Mouse (Mus musculus) kidney, adult 8-10 months (tissue): ENCODE data around the gene Tm6sf2.

ENCODE experiments used
- DNase-seq, 2 experiments: peaks; one replicate each; pipeline ENCODE4 v3.0.0; 2022

Gene Tm6sf2

GRCm38 (mm10) chr8:70089296-70089960 is 16.7 kb downstream of the Tm6sf2 start:
- DNase-seq = no peak

GRCm38 (mm10) chr8:70092786-70093185 is 20.1 kb downstream of the Tm6sf2 start:
- DNase-seq = no peak

DNA sequence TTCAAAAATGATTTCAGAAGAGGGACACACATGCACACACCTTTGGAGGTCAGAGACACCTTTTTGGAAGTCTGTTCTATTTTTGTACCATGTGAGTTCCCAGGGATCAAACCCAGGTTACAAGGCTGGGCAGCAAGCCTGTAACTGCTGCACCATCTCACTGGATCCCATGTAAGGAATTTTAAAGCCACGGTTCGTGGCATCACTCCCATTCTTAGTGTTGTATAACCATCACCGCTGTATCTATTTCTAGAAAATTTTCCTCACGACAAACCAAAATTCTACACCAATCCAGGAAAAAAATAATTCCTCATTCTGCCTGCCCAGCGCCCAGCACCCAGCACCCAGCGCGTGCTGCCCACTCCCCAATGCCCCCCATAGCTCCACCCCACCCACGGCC is 26.6 kb downstream of the Tm6sf2 start:
- DNase-seq = no peak

- DNase-seq = no peak
Observed at GRCm38 (mm10) chr8:70100241-70100640, 27.5 kb downstream of the Tm6sf2 start.

- peak; percentile 22 to 25 for DNase-seq
Observed at GRCm38 (mm10) chr8:70104506-70104905, 31.8 kb downstream of the Tm6sf2 start.

DNA sequence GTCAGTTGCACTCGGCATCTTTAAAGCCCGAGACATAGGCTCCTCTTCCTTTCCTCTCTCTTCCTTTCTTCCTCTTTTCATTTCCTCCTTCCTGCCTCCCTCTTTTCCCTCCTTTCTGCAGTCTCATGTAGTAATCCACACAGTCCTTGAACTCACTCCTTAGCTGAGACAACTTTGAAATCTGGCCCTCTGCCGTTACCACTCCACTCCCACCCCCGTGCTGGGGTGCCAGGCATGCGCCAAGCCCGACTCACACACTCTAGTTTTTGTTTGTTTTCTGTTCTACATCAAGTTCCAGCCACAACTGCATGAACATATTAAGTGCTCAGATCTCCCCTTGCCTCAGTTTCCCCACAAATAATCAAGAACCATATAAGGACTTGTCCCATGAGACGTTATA is 32.2 kb downstream of the Tm6sf2 start:
- DNase-seq = no peak

- no peak for DNase-seq
Observed at GRCm38 (mm10) chr8:70110451-70110850, 37.7 kb downstream of the Tm6sf2 start.

DNA sequence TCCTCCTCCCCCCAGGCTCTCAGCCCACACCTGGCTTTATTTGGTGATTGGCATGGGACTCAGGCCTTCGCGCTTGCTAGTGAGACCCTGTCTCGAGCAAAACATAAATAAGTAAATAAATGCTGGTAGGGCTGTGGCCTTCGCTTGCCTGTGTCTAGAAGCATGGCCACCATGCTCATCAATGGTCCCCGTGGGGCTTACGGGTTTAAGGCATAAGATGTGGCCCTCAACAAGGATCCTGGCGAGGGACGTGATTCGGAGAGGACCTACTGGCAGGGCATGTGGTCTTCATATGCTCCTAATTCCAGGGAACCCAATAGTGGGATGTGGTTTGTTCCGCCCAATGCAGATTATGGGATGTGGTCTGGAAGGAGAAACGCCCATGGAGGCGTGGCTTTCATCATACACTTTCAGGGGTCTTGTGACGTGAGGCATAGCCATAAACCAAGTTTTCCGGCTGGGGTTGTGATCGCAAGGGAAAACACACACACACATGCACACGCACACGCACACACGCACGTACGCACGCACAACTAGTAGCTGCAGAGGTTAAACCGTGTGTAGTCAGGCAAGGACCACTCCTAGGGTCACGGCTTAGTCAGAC is 38.6 kb downstream of the Tm6sf2 start:
- DNase-seq = no peak

DNA sequence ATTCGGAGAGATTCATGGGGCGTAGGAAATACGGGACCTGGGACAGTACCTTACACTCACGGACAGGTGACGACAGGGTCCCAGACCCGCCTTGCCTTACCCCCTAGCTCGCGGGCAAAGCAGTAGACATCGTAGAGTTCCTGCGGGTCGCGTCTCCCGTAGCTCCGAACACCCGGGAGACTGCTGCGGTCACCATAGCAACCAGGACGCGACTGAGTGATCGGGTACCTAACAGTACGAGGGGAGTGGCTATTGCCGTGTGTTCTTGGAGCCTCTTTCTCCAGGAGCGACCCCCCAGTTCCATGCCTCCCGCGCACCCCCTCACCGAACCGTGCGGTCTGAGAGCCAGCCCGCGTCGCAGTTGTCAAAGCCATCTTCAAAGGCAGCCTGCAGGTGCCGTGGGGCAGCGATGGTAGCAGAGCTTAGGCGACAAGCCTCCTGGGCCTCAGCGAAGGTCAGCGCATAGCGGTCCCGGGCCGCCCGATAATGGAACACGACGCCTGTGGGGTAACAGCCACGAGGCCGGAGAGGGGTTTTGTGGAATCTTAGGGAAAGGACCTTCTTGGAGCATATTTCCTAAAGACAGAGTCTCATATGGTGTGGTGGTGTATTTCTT is 39.8 kb downstream of the Tm6sf2 start:
- no peak for DNase-seq

DNA sequence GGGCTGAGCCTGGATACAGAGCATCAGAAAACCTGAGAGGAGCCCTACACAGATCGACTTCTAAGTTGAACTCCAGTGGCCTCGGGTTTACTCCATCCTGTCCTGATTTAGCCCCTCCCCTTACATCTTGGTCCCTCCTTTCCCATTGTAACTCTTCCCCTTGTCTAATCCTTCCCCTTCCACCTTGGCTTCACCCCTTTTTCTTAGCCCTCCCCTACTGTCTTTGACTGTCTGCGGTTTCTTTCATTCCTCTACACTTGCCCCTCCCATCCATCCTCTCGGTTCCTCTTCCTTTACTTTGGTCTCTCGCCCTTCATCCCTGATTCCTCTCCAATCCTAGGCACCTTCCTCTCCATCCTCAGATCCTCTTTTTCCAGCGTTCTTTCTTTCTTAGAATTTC is 41.8 kb downstream of the Tm6sf2 start:
- no peak for DNase-seq

- no peak for DNase-seq
Observed at GRCm38 (mm10) chr8:70114892-70115291, 42.2 kb downstream of the Tm6sf2 start.

- no peak for DNase-seq
Observed at GRCm38 (mm10) chr8:70117611-70118010, 44.9 kb downstream of the Tm6sf2 start.

- DNase-seq = no peak
Observed at GRCm38 (mm10) chr8:70118726-70119700, 46.3 kb downstream of the Tm6sf2 start.

DNA sequence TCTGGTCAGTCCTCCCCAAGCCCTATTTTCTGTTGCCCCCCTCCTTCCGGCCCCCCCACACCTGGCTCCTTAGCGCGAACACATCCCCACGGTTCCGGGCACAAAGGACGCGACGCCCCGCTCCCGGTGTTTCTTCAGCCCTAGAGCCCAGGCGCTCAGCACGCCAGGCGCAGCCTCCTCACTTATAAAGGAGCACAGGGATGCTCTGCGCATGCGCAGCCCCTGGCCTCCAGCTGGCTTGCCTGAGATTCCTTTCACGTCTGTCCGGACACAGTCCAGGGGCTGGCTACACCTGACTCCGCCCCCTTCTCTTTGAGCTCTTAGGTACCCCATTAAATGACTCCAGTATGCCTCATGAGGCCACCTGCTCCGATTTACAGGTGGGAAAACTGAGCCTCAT is 47.9 kb downstream of the Tm6sf2 start, which contains the start of gene Ncan:
Gene Ncan (minus strand): TSS at position 207 of the 400 bp plus-strand sequence.
- peak; percentile 45 to 59 for DNase-seq

DNA sequence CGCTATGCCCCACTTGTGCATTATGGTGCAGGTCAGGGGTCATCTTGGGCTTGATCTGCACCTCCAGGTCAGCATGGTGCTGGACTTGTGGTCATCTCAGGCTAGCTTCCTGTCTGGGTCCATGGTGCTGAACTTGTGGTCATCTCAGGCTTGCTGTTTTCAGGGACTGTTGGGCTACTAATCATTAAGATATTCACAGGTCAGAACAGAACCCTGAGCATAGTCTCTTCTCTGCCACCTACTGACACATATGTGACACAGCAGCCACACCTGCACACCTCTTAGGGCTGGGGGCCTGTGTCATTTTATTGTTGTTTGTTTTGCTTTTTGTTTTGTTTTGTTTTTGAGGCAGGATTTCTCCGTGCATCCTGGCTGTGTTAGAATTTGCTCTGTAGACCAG is 50.1 kb downstream of the Tm6sf2 start:
- peak in 1 of 2 experiments; percentile 23 for DNase-seq

GRCm38 (mm10) chr8:70124992-70125391 is 52.3 kb downstream of the Tm6sf2 start:
- no peak for DNase-seq

GRCm38 (mm10) chr8:70128435-70128834 is 55.7 kb downstream of the Tm6sf2 start:
- peak; percentile 40 to 43 for DNase-seq

- DNase-seq = peak; percentile 47 to 67
Observed at GRCm38 (mm10) chr8:70129309-70129952, 56.7 kb downstream of the Tm6sf2 start.
